ENCODE assay signal across 9 mouse cellular contexts in the genomic region with DNA sequence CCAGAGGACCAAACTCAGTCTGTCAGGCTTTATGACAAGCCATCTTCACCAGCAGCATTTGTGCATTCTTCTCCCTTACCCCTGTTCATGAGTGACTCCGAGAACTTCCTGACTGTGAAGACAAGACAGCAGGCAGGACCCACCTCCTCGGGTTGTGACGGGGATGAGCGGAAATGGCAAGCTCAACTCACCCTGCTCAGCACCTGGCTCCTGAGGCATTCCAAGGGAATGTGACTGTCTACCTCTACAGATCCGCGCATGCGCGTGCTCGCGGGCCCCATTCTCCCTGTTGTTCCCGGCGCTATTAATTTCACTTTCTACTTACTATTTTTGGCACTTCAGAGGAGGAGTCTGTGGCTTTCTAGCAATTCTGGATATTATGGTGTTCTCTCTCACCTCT. TPM values are rescaled to one million over a fixed set of nuclear protein-coding genes. Genes with fewer than 3 reads are reported as not detected.
DNase-seq lines count a peak whose midpoint lies in the region; ATAC-seq lines count a peak whose summit lies in the region.
"Had no signal": no experiment of that assay in that cellular context is flagged by ENCODE, and none has a peak within 500 bp of the region (broad histone marks: within the 10 kb centered on the region; RNA-seq: fewer than 3 reads in every experiment).

No protein-coding gene starts in this region.

- no peak for ATAC-seq in erythroblast, adult 5-6 weeks (replicated peaks; ENCODE audit: low FRiP score, poor library complexity, severe bottlenecking)

- DNase-seq in heart, postnatal 4 days: peak; percentile 14
- no peak for DNase-seq in heart, adult 8-10 months (ENCODE audit: low spot score)
- peak; percentile 18 for DNase-seq in urinary bladder, postnatal 14 days (ENCODE audit: low spot score)
- no peak for DNase-seq in urinary bladder, postnatal 36 days (ENCODE audit: low spot score in 2 of 2)
- DNase-seq in kidney, postnatal 25 days: peak; percentile 54 to 67
- no peak for DNase-seq in lung, postnatal 4 days
- no peak for DNase-seq in urinary bladder, postnatal 25 days (ENCODE audit: low spot score)
- DNase-seq: lung, embryonic 14.5 days had no signal

RNA-seq across cellular contexts. Expression of gene Zbtb9, which starts 27.0 kb away (rescaled TPM):
- 1 to 10 TPM; 3.9 to 5.5 TPM for total RNA-seq in heart, postnatal 4 days (2021)
- 1 to 10 TPM in 3 of 4 experiments, not detected in 1; 1.5 to 3.4 (median 2.2) TPM for total RNA-seq in heart, adult 8-10 months (2022)
- 1.3 TPM in 1 of 2 replicates, not detected in the other for total RNA-seq in erythroblast, adult 5-6 weeks (2015; ENCODE audit: low replicate concordance)
- total RNA-seq in erythroblast, adult 5-6 weeks (2017; ENCODE audit: low replicate concordance): 5.3 and 6.0 TPM in 2 replicates

RNA-seq across cellular contexts. Expression of gene Bak1, which starts 28.8 kb away (rescaled TPM):
- total RNA-seq in heart, postnatal 4 days (2021): 10 to 100 TPM; 46.8 to 52.4 TPM
- 10 to 100 TPM; 11.0 to 15.9 (median 13.7) TPM for total RNA-seq in heart, adult 8-10 months (2022)
- total RNA-seq in erythroblast, adult 5-6 weeks (2015; ENCODE audit: low replicate concordance): 28.6 and 38.5 TPM in 2 replicates
- total RNA-seq in erythroblast, adult 5-6 weeks (2017; ENCODE audit: low replicate concordance): 6.7 and 17.0 TPM in 2 replicates

RNA-seq across cellular contexts. Expression of gene Itpr3, which starts 57.1 kb away (rescaled TPM):
- total RNA-seq in heart, postnatal 4 days (2021): 1 to 10 TPM; 7.5 to 8.2 TPM
- 1 to 10 TPM; 5.0 to 8.7 (median 6.8) TPM for total RNA-seq in heart, adult 8-10 months (2022)
- 0.42 and 1.2 TPM in 2 replicates for total RNA-seq in erythroblast, adult 5-6 weeks (2015; ENCODE audit: low replicate concordance)
- 1.1 and 1.4 TPM in 2 replicates for total RNA-seq in erythroblast, adult 5-6 weeks (2017; ENCODE audit: low replicate concordance)

RNA-seq across cellular contexts. Expression of gene Syngap1, which starts 58.9 kb away (rescaled TPM):
- 10 to 100 TPM; 12.6 to 13.4 TPM for total RNA-seq in heart, postnatal 4 days (2021)
- total RNA-seq in heart, adult 8-10 months (2022): 1 to 10 TPM; 3.6 to 5.2 (median 4.7) TPM
- 0.42 and 2.5 TPM in 2 replicates for total RNA-seq in erythroblast, adult 5-6 weeks (2015; ENCODE audit: low replicate concordance)
- total RNA-seq in erythroblast, adult 5-6 weeks (2017; ENCODE audit: low replicate concordance): 0.60 and 5.3 TPM in 2 replicates

Comparison
In these comparisons a context has a peak if more than half of its experiments do, and no peak if none do; other contexts are left out.
1. DNase-seq: peak in heart, postnatal 4 days (single experiment), urinary bladder, postnatal 14 days (single experiment) and kidney, postnatal 25 days (2 of 2); none in heart, adult 8-10 months (single experiment), urinary bladder, postnatal 36 days (0 of 2), lung, postnatal 4 days (0 of 2) and urinary bladder, postnatal 25 days (single experiment).